Mouse (Mus musculus) kidney, postnatal 4 days (tissue): ENCODE measurements around the gene Tsc2.
A peak's percentile ranks its signal among the peaks of the same experiment; 100 is the strongest.

Experiments
- DNase-seq, 2 experiments: peaks; one replicate each; pipeline ENCODE4 v3.0.0; 2021; ENCODE audit warnings: mixed read lengths in 2 of 2

Tsc2 gene

GRCm38 (mm10) chr17:24608370-24608769 lies 24.1 kb downstream of the Tsc2 start:
- DNase-seq, result no peak

- DNase-seq, result no peak
Observed at GRCm38 (mm10) chr17:24604557-24604956, 27.9 kb downstream of the Tsc2 start.

GRCm38 (mm10) chr17:24603961-24604360 lies 28.5 kb downstream of the Tsc2 start:
- DNase-seq, result no peak

GRCm38 (mm10) chr17:24600502-24600901 lies 31.9 kb downstream of the Tsc2 start:
- no peak for DNase-seq

GRCm38 (mm10) chr17:24597989-24598388 lies 34.4 kb downstream of the Tsc2 start:
- DNase-seq, result no peak

- no peak for DNase-seq
Observed at GRCm38 (mm10) chr17:24596471-24597183, 35.8 kb downstream of the Tsc2 start.

- DNase-seq, result no peak
Observed at GRCm38 (mm10) chr17:24596073-24596466, 36.4 kb downstream of the Tsc2 start.

GRCm38 (mm10) chr17:24595126-24596072 lies 37.0 kb downstream of the Tsc2 start:
- peak in 1 of 2 experiments; percentile 40 for DNase-seq

GRCm38 (mm10) chr17:24593992-24594890 lies 38.2 kb downstream of the Tsc2 start:
- no peak for DNase-seq

- DNase-seq, result no peak
Observed at GRCm38 (mm10) chr17:24593248-24593647, 39.2 kb downstream of the Tsc2 start.

- DNase-seq, result no peak
Observed at GRCm38 (mm10) chr17:24591695-24592094, 40.7 kb downstream of the Tsc2 start.

GRCm38 (mm10) chr17:24590943-24591342 lies 41.5 kb downstream of the Tsc2 start:
- DNase-seq, result no peak

GRCm38 (mm10) chr17:24586532-24586931 lies 45.9 kb downstream of the Tsc2 start:
- DNase-seq, result no peak

GRCm38 (mm10) chr17:24584520-24584919 lies 47.9 kb downstream of the Tsc2 start:
- DNase-seq, result no peak

- DNase-seq, result no peak
Observed at GRCm38 (mm10) chr17:24583599-24584460, 48.6 kb downstream of the Tsc2 start.

- DNase-seq, result no peak
Observed at GRCm38 (mm10) chr17:24580287-24580686, 52.1 kb downstream of the Tsc2 start.

- no peak for DNase-seq
Observed at GRCm38 (mm10) chr17:24579532-24579931, 52.9 kb downstream of the Tsc2 start.

- DNase-seq, result no peak
Observed at GRCm38 (mm10) chr17:24573811-24574210, 58.6 kb downstream of the Tsc2 start.

- no peak for DNase-seq
Observed at GRCm38 (mm10) chr17:24572651-24573245, 59.7 kb downstream of the Tsc2 start.

- no peak for DNase-seq
Observed at GRCm38 (mm10) chr17:24569837-24570236, 62.6 kb downstream of the Tsc2 start.

GRCm38 (mm10) chr17:24567034-24567779 lies 65.2 kb downstream of the Tsc2 start:
- DNase-seq, result peak; percentile 26 to 45
